Mouse (Mus musculus): ENCODE measurements around the gene Mansc1.

Gene Mansc1

DNA sequence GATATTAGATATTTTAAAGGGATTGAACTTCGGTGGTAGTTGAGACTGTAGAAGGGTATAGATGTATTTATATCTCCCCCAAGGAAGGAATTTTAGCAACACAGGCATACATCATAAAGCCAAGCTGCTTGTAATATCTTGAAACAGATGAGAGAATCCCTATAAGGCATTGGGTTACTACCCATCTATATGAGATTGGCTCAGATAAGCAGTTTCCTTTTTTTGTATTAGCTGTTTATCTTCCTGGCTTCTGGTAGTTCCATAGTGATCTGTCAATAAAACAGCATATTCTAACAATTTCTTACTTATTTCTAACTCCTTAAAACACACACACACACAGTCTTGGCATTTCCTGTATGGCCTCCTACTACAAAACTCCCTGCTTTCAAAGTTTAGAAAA lies 7.6 kb upstream of the Mansc1 start:
- no peak for DNase-seq (ENCODE audit: inconsistent age in 2 of 2, low spot score in 1 of 2)

GRCm38 (mm10) chr6:134639210-134639609 lies 6.9 kb upstream of the Mansc1 start, which contains the start of gene Borcs5:
Gene Borcs5 (plus strand): TSS chr6:134639510.
- DNase-seq (ENCODE audit: inconsistent age in 2 of 2, low spot score in 1 of 2) = no peak

GRCm38 (mm10) chr6:134636476-134636875 lies 4.2 kb upstream of the Mansc1 start:
- no peak for DNase-seq (ENCODE audit: inconsistent age in 2 of 2, low spot score in 1 of 2)

- no peak for DNase-seq (ENCODE audit: inconsistent age in 2 of 2, low spot score in 1 of 2)
Measured at GRCm38 (mm10) chr6:134633553-134633952, 1.3 kb upstream of the Mansc1 start.

GRCm38 (mm10) chr6:134632756-134633155 lies 468 bp upstream of the Mansc1 start:
- no peak for DNase-seq (ENCODE audit: inconsistent age in 2 of 2, low spot score in 1 of 2)

GRCm38 (mm10) chr6:134630447-134630846 lies 1.8 kb downstream of the Mansc1 start:
- peak; percentile 17 to 48 for DNase-seq (ENCODE audit: inconsistent age in 2 of 2, low spot score in 1 of 2)

DNA sequence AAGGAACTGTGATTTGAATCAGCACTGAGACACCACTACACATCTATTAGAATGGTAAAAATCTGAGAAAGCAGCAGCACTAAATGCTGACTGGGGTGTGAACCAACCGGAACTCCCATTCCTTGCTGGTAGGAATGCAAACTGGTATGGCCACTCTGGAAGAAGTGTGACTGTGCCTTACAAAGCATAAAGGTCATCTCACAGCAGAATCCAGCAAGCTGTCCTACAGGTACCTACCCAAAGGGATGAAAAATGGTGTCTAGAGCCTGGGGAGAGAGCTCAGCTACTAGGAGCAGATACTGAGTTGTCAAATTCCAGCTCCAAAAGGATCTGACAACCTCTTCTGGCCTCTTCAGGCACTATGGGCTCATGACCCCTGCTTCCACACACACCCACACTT lies 5.7 kb downstream of the Mansc1 start:
- DNase-seq (ENCODE audit: inconsistent age in 2 of 2, low spot score in 1 of 2) = no peak

DNA sequence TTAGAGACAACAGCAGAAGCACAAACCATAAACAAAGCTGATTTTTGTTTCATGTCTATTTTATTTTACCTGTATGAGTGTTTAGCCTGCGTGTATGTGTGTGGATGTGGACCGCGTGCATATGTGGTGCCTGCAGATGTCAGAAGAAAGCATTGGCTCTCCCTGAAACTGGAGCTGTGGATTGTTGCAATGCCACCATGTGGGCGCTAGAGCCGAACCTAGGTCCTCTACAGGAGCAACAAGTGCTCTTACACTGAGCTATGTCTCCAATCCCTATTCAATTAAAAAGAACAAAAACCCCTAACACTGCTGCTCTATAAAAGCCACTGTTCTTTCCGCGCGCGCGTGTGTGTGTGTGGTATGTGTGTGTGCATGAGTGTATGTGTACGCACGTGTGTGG lies 6.9 kb downstream of the Mansc1 start:
- DNase-seq (ENCODE audit: inconsistent age in 2 of 2, low spot score in 1 of 2) = no peak

- no peak for DNase-seq (ENCODE audit: inconsistent age in 2 of 2, low spot score in 1 of 2)
Measured at GRCm38 (mm10) chr6:134621552-134621949, 10.7 kb downstream of the Mansc1 start.

DNA sequence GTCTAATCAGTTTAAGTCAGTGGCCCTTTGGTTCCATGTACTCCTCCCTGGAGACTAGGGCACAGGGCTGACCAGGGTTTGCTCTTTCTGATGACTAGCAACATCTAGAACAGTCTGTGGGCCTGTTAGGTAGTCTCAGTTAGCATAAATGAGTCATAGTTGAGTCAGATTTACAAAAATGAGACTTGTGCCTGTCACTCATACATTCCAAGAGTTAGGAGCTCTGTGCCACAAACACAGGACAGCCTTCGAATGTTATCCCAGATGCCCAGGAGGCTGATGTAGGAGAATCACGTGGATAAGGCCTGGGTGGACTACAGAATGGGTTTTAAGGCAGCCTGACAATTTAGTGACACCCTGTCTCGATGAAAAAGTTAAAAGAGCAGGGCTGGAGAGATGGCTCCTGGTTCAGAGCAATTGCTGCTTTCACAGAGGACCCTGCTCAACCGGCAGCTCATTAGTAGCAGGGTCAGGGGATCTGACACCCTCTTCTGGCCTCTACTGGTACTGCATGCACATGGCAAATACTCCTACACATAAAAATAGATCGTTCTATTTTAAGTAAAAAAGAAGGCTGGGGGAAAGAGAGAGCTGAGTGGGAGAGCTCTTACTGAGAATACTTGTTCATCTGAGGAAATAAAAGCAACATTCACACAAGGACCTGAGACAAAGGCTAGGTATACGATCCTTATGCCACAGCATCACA lies 11.3 kb downstream of the Mansc1 start:
- peak; percentile 20 to 57 for DNase-seq (ENCODE audit: inconsistent age in 2 of 2, low spot score in 1 of 2)

DNA sequence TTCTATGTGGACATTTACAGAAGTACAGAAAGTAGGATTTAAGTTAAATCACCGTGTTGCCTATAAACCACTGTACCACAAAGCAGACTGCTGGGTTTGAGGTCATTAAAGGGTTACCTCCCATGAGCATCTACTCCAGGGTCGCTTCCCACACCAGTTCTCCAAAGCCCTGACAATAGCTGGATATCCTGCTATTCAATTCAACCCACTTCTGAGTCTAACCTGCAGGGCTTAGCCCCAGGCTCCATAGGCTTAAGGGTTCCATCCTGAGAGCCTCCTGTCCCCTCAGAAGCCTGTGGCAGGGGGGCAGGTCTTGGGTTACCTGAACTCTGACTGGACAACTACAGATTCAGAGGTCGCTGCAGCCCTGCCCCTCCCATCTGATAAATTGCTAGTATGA lies 12.2 kb downstream of the Mansc1 start:
- DNase-seq (ENCODE audit: inconsistent age in 2 of 2, low spot score in 1 of 2) = no peak

GRCm38 (mm10) chr6:134617589-134617988 lies 14.7 kb downstream of the Mansc1 start:
- DNase-seq (ENCODE audit: inconsistent age in 2 of 2, low spot score in 1 of 2) = no peak

DNA sequence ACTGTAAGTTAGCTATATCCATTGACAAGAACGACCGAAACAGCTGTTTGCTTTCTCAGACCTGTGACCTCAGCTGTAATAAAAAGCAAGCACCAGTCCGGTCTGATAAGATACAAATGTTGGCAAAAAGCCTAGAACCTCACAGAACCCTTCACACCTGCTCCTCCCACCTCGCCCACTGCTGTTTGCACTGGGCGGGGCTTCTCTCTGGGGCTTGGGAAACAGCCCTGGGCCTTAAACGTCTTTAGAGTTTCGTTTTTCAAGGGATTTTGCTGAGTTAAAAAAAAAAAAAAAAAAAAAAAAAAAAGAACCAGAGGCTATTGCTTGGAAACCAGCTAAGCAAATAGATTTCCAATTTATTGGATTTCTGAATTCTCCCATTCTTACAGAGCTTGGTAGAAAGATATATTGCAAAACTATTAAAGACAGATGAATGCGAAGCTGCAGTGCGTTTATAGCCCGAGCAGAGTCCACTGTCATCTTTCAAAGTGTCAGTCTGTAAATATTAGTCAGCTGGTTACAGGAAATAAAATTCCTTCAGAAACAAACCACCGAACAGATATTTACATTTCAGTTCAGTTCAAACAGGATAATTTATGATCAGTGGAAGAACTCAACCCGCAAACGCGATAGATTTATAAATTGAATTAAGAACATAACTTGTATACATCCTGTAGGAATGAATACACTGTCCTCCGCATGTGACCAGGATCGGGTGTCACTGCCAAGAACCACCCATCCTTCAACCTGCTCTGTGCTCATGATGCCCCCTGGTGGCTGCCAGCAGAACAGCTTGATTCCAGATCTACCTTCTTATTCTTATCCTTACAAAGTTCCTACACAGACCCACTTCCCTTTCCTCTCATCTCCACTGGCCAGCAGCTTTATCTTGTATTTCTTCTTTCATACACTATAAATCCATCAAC lies 17.3 kb downstream of the Mansc1 start:
- DNase-seq (ENCODE audit: inconsistent age in 2 of 2, low spot score in 1 of 2) = peak; percentile 87 to 95

DNA sequence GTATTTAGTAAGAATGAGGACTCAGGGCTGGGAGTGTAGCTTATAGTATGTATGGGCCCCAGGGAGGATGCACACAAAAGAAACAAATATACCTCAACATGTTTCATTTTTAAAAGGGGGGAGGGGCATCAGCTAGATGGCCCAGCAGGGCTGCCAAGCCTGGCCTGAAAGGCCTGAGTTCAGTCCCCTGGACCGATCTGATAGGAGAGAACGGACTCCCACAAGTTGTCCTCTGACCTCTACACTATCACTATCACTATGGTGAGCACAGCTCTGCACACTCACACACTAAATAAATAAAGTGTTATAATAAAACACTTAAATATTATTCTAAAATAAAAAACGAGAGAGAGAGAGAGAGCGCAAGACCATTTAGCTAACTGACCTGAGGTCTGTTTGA lies 18.0 kb downstream of the Mansc1 start:
- no peak for DNase-seq (ENCODE audit: inconsistent age in 2 of 2, low spot score in 1 of 2)

- no peak for DNase-seq (ENCODE audit: inconsistent age in 2 of 2, low spot score in 1 of 2)
Measured at GRCm38 (mm10) chr6:134611896-134612295, 20.4 kb downstream of the Mansc1 start.

GRCm38 (mm10) chr6:134610380-134610779 lies 21.9 kb downstream of the Mansc1 start:
- no peak for DNase-seq (ENCODE audit: inconsistent age in 2 of 2, low spot score in 1 of 2)

- DNase-seq (ENCODE audit: inconsistent age in 2 of 2, low spot score in 1 of 2) = peak; percentile 24 to 77
Measured at GRCm38 (mm10) chr6:134606949-134607746, 25.1 kb downstream of the Mansc1 start.

DNA sequence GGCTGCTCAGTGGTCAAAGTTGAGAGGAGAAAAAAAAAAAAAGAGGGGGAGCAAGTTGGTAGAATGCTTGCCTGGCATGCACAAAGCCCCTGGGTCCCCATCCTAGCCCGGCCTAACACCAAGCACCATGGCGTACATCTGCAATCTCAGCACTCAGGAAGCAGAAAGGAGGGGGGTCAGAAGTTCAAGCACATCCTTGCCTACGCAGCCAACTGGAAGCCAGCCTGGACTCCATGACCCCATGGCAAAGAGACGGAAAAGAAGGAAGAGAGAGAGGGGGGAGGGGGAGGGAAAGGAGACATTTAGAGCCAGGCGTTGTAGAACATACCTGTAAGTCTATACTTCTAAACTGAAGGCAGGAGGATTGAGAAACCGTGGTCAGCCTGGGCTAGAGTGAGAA lies 25.7 kb downstream of the Mansc1 start:
- peak in 1 of 2 experiments; percentile 46 for DNase-seq (ENCODE audit: inconsistent age in 2 of 2, low spot score in 1 of 2)

DNA sequence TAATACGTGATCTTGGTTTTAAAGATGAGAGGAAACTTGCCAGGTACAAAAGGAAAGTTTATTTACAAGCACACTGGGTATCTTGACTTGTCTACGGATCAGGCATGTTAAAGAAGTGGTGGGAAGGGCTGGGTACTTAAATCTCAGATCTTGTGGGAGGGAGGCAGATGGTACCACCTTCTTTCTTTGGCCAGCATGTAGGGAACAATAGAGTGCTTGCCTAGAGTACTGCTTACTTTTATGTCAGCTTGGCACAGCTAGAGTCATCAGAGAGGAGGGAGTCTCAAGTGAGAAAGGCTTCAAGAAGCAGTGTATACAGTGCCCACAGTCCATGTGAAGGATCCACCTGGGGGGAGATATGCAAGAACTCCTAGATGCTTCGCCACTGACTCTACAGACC lies 27.1 kb downstream of the Mansc1 start:
- DNase-seq (ENCODE audit: inconsistent age in 2 of 2, low spot score in 1 of 2) = no peak

DNA sequence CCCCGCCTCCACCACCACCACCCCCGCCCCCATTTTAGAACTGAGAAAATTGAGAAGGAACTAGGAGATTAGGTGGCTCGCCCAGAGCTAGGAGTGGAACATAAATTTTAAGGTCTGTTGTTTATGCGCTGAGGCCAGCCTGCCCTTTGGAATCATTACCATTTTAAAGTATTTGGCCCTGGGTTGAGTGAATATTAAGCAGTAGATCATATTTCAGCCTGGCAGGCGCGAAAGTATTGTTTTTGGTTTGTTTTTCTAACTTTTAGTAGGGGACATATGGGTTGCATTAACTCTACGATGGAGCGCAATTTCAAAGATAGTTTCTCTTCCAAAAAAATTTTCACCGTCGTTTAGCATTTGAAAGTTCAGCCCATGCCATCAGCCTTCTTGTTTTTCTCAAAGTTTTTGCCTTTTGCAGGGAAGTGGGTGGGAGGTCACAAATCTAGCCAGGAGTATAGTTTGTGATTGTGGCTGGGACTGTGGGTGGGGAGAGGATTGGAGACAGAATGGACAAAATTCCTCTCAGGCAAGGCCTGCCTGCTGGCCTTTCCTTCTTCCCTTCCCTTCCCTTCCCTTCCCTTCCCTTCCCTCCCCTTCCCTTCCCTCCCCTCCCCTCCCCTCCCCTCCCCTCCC lies 29.8 kb downstream of the Mansc1 start:
- DNase-seq (ENCODE audit: inconsistent age in 2 of 2, low spot score in 1 of 2) = no peak

DNA sequence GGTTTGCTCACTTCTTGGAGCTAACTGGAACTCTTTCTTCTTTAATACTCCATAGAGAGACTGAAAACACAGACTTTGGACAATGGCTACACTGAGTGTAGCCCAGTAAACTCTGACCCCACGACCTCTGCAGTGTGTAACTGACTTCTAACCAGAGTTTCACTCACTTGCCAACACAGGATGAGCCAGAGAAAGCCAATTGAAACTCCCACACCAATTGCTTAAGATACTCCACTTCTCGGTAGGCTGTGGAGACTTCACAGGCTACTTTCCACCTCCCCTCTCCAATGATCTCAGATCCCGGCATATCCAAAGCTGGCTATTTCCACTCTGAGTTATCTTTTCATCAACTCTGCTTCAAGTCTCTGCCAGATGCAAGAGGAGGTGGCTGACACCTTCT lies 30.5 kb downstream of the Mansc1 start:
- peak in 1 of 2 experiments; percentile 52 for DNase-seq (ENCODE audit: inconsistent age in 2 of 2, low spot score in 1 of 2)

Measured in adrenal gland, adult (tissue).